Mouse (Mus musculus): Measurements from ENCODE around the gene Eif2ak2.

Gene Eif2ak2

GRCm38 (mm10) chr17:78882401-78883112 is at the start of gene Eif2ak2:
Gene Eif2ak2, minus strand, starts transcription at chr17:78882573.
- peak; percentile 94 to 95 for DNase-seq

GRCm38 (mm10) chr17:78917696-78918095 is 35.3 kb upstream of the Eif2ak2 start:
- DNase-seq = no peak

GRCm38 (mm10) chr17:78916899-78917298 is 34.5 kb upstream of the Eif2ak2 start:
- DNase-seq = peak in 1 of 2 experiments; percentile 10

- peak; percentile 91 for DNase-seq
These were observed 34.0 kb upstream of the Eif2ak2 start, which contains the start of gene Cebpzos for GRCm38 (mm10) chr17:78916369-78916813. Gene Cebpzos, plus strand, starts transcription at chr17:78916500.

GRCm38 (mm10) chr17:78915772-78916171 is 33.4 kb upstream of the Eif2ak2 start:
- no peak for DNase-seq

- no peak for DNase-seq
These were observed 31.5 kb upstream of the Eif2ak2 start for GRCm38 (mm10) chr17:78913921-78914320.

GRCm38 (mm10) chr17:78912861-78913281 is 30.5 kb upstream of the Eif2ak2 start:
- DNase-seq = peak in 1 of 2 experiments; percentile 37

GRCm38 (mm10) chr17:78909374-78909773 is 27.0 kb upstream of the Eif2ak2 start:
- DNase-seq = no peak

- no peak for DNase-seq
These were observed 24.5 kb upstream of the Eif2ak2 start, which contains the start of gene Sult6b1 for GRCm38 (mm10) chr17:78906892-78907291. Gene Sult6b1, minus strand, starts transcription at chr17:78906992.

- no peak for DNase-seq
These were observed 20.8 kb upstream of the Eif2ak2 start for GRCm38 (mm10) chr17:78903158-78903557.

- peak; percentile 64 to 81 for DNase-seq
These were observed 13.0 kb upstream of the Eif2ak2 start for GRCm38 (mm10) chr17:78895394-78895793.

GRCm38 (mm10) chr17:78894991-78895390 is 12.6 kb upstream of the Eif2ak2 start:
- no peak for DNase-seq

GRCm38 (mm10) chr17:78891020-78891419 is 8.6 kb upstream of the Eif2ak2 start:
- DNase-seq = no peak

GRCm38 (mm10) chr17:78889184-78889583 is 6.8 kb upstream of the Eif2ak2 start:
- no peak for DNase-seq

GRCm38 (mm10) chr17:78888554-78888953 is 6.2 kb upstream of the Eif2ak2 start:
- DNase-seq = no peak

- DNase-seq = no peak
These were observed 3.1 kb upstream of the Eif2ak2 start for GRCm38 (mm10) chr17:78885286-78886065.

- no peak for DNase-seq
These were observed 918 bp upstream of the Eif2ak2 start for GRCm38 (mm10) chr17:78883291-78883690.

GRCm38 (mm10) chr17:78881878-78882304 is 482 bp downstream of the Eif2ak2 start:
- DNase-seq = peak; percentile 34 to 46

- DNase-seq = no peak
These were observed 8.5 kb downstream of the Eif2ak2 start for GRCm38 (mm10) chr17:78873886-78874285.

- no peak for DNase-seq
These were observed 26.1 kb downstream of the Eif2ak2 start for GRCm38 (mm10) chr17:78856243-78856642.

GRCm38 (mm10) chr17:78842271-78842928 is 40.0 kb downstream of the Eif2ak2 start:
- no peak for DNase-seq

- DNase-seq = no peak
These were observed 46.3 kb downstream of the Eif2ak2 start for GRCm38 (mm10) chr17:78836056-78836455.
